Mouse (Mus musculus) small intestine, adult 2 months (tissue): ENCODE results near the gene Vmn1r209.

Source experiments
- CTCF ChIP-seq: fragments of 200-500 bp; IDR thresholded peaks from 2 replicates; pipeline ENCODE4 v1.5.1; 2012; ENCODE audit warnings: low read depth, mild to moderate bottlenecking, control low read depth, inconsistent platforms, low read length, moderate library complexity, mixed read lengths; ENCODE audit not compliant: insufficient replicate concordance, insufficient read length; ENCODE audit errors: extremely low read depth
- POLR2A ChIP-seq: fragments of 200-500 bp; IDR thresholded peaks from 2 replicates; pipeline ENCODE4 v1.6.1; 2012; ENCODE audit warnings: low read depth, mild to moderate bottlenecking, control low read depth, inconsistent platforms, low read length, moderate library complexity

DNA sequence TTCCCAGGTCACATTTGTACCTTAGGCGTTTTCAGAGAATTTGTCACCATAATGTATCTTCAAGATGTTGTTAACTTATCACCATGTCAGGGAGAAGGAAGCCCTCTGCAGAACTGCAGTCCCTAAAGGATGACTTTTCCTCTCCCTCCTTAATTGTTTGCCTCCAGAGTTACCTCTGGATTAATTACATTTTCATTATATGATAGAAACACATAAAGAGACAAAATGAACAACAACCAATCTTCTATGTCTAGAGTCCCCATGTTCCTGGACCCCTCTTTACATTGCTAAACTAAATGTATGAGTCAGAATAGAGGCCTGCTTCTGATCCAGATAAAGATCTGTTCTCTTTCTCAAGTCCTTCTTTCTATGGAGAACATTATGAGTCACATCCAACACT is 48.0 kb upstream of the Vmn1r209 start, which contains the start of gene Vmn1r211:
- no peak for TF ChIP-seq POLR2A
- no peak for TF ChIP-seq CTCF
